Mouse (Mus musculus): ENCODE results near the gene Hid1. TPM values are rescaled to one million over a fixed set of nuclear protein-coding genes. Genes with fewer than 3 reads are reported as not detected.
"Not testable (repeated sequence)": the region's sequence is repeated elsewhere in the genome, so short reads cannot be mapped to it uniquely, and the experiment has no call there.

Hid1 gene
- 1 to 10 TPM; 5.9 to 8.5 TPM for total RNA-seq (2021)

- peak; percentile 77 for DNase-seq
Measured at GRCm38 (mm10) chr11:115367395-115367944, at the start of gene Hid1. Gene Hid1, minus strand, starts transcription at chr11:115367756.

- DNase-seq = no peak
Measured at GRCm38 (mm10) chr11:115409556-115409955, 42.0 kb upstream of the Hid1 start.

- no peak for DNase-seq
Measured at GRCm38 (mm10) chr11:115408266-115408920, 40.8 kb upstream of the Hid1 start.

- DNase-seq = no peak
Measured at GRCm38 (mm10) chr11:115406858-115407401, 39.4 kb upstream of the Hid1 start.

GRCm38 (mm10) chr11:115405723-115406122, 38.2 kb upstream of the Hid1 start:
- no peak for DNase-seq

- peak; percentile 89 for DNase-seq
Measured at GRCm38 (mm10) chr11:115403338-115404124, 36.0 kb upstream of the Hid1 start, which contains the start of gene Mrpl58. Gene Mrpl58, plus strand, starts transcription at chr11:115403752.

- DNase-seq = no peak
Measured at GRCm38 (mm10) chr11:115400630-115401391, 33.3 kb upstream of the Hid1 start.

GRCm38 (mm10) chr11:115400126-115400525, 32.6 kb upstream of the Hid1 start:
- DNase-seq = no peak

GRCm38 (mm10) chr11:115398085-115398484, 30.5 kb upstream of the Hid1 start:
- peak; percentile 30 for DNase-seq

- DNase-seq = no peak
Measured at GRCm38 (mm10) chr11:115393721-115394325, 26.3 kb upstream of the Hid1 start.

GRCm38 (mm10) chr11:115391358-115391757, 23.8 kb upstream of the Hid1 start:
- DNase-seq = no peak

GRCm38 (mm10) chr11:115386859-115387258, 19.3 kb upstream of the Hid1 start:
- DNase-seq = not testable (repeated sequence)

GRCm38 (mm10) chr11:115384587-115384986, 17.0 kb upstream of the Hid1 start:
- no peak for DNase-seq

GRCm38 (mm10) chr11:115383701-115384474, 16.3 kb upstream of the Hid1 start:
- peak; percentile 58 for DNase-seq

GRCm38 (mm10) chr11:115382891-115383290, 15.3 kb upstream of the Hid1 start:
- no peak for DNase-seq

GRCm38 (mm10) chr11:115381743-115382539, 14.4 kb upstream of the Hid1 start, which contains the start of gene Cdr2l:
Gene Cdr2l, plus strand, starts transcription at chr11:115381916.
- peak; percentile 94 for DNase-seq

GRCm38 (mm10) chr11:115381276-115381675, 13.7 kb upstream of the Hid1 start:
- DNase-seq = no peak

GRCm38 (mm10) chr11:115377854-115378253, 10.3 kb upstream of the Hid1 start:
- DNase-seq = no peak

- no peak for DNase-seq
Measured at GRCm38 (mm10) chr11:115377254-115377653, 9.7 kb upstream of the Hid1 start.

- no peak for DNase-seq
Measured at GRCm38 (mm10) chr11:115376722-115377121, 9.2 kb upstream of the Hid1 start.
